Mouse (Mus musculus) hindbrain, embryonic 11.5 days (tissue): ENCODE measurements around the gene Grin2c. TPM values are rescaled to one million over a fixed set of nuclear protein-coding genes. Genes with fewer than 3 reads are reported as not detected.

Source experiments
- ATAC-seq: fragments of 200-750 bp; cut with Nextera tagmentation; 2 replicates; pipeline ENCODE4 v1.8.0; 2017; ENCODE audit warnings: mild to moderate bottlenecking, moderate TSS enrichment, moderate library complexity; ENCODE audit not compliant: low FRiP score
- DNase-seq: peaks from one replicate; pipeline ENCODE4 v3.0.0-alpha.2; 2015; ENCODE audit warnings: low spot score
- H3K27ac ChIP-seq: fragments of 300-500 bp; sonication (generic); 2 replicates; pipeline ENCODE4 v1.5.1; 2014; ENCODE audit warnings: mild to moderate bottlenecking, low read depth, low read length
- H3K27me3 ChIP-seq: fragments of 300-500 bp; sonication (generic); 2 replicates; pipeline ENCODE4 v1.6.1; 2014; ENCODE audit warnings: mild to moderate bottlenecking, low read length, moderate library complexity, mixed read lengths; ENCODE audit not compliant: control insufficient read depth, insufficient read depth
- H3K36me3 ChIP-seq: fragments of 300-500 bp; sonication (generic); 2 replicates; pipeline ENCODE4 v1.6.1; 2014; ENCODE audit warnings: mild to moderate bottlenecking, low read length, moderate library complexity, mixed read lengths; ENCODE audit not compliant: control insufficient read depth, insufficient read depth
- H3K4me1 ChIP-seq: fragments of 300-500 bp; sonication (generic); replicated peaks from 2 replicates; pipeline ENCODE4 v1.6.1; 2014; ENCODE audit warnings: low read length, mixed read lengths; ENCODE audit not compliant: control insufficient read depth, insufficient read depth
- H3K4me2 ChIP-seq: fragments of 300-500 bp; sonication (generic); replicated peaks from 2 replicates; pipeline ENCODE4 v1.6.1; 2014; ENCODE audit warnings: mild to moderate bottlenecking, low read depth, low read length
- H3K4me3 ChIP-seq: fragments of 300-500 bp; sonication (generic); 2 replicates; pipeline ENCODE4 v1.5.1; 2014; ENCODE audit warnings: low read depth, low read length
- H3K9ac ChIP-seq: fragments of 300-500 bp; sonication (generic); 2 replicates; pipeline ENCODE4 v1.6.1; 2014; ENCODE audit warnings: low read depth, low read length
- H3K9me3 ChIP-seq: fragments of 300-500 bp; sonication (generic); 2 replicates; pipeline ENCODE4 v1.6.1; 2016; ENCODE audit warnings: low read length; ENCODE audit not compliant: control insufficient read depth
- WGBS: fragments of 180-500 bp; shearing (Covaris S2); extraction: QIAGEN DNeasy Blood & Tissue Kit; methylation state at CpG from one replicate; pipeline ENCODE4 v1.1.7; 2014; 5-methylcytosine and 5-hydroxymethylcytosine counted together
- polyA plus RNA-seq: library from polyadenylated mRNA; unstranded; fragments of >200 nt; fragmentation: Nextera tagmentation; extraction: Ambion mirVana; gene quantifications from 2 replicates; pipeline ENCODE4 v1.2.1, GENCODE M21; 2014

Grin2c gene
- polyA plus RNA-seq, 1 experiment from 2014 or later = 0.43 TPM

- no peak overlapping the region for H3K4me3 ChIP-seq
- H3K4me2 ChIP-seq = no peak overlapping the region
- no peaks in the 10 kb centered on the region for H3K36me3 ChIP-seq
- H3K4me1 ChIP-seq = no peaks in the 10 kb centered on the region
- H3K9me3 ChIP-seq = no peaks in the 10 kb centered on the region
- no peak for ATAC-seq
- no peak overlapping the region for H3K9ac ChIP-seq
- no peaks in the 10 kb centered on the region for H3K27me3 ChIP-seq
- 71% methylated on average over 18 of the region's 18 CpGs for WGBS
- H3K27ac ChIP-seq = no peak overlapping the region
- DNase-seq = no peak
These were observed 49.3 kb downstream of the Grin2c start for GRCm38 (mm10) chr11:115217439-115218410.

- DNase-seq = no peak
- no peaks in the 10 kb centered on the region; the same call in 1 of the 2 replicates for H3K4me1 ChIP-seq
- no peak overlapping the region for H3K27ac ChIP-seq
- WGBS = 44% methylated on average over 5 of the region's 5 CpGs
- H3K27me3 ChIP-seq = no peaks in the 10 kb centered on the region
- H3K9me3 ChIP-seq = no peaks in the 10 kb centered on the region
- H3K4me2 ChIP-seq = no peak overlapping the region
- H3K36me3 ChIP-seq = no peaks in the 10 kb centered on the region
- no peak overlapping the region for H3K4me3 ChIP-seq
- H3K9ac ChIP-seq = no peak overlapping the region
- ATAC-seq = no peak
These were observed 51.9 kb downstream of the Grin2c start for GRCm38 (mm10) chr11:115215123-115215522.

- H3K4me1 ChIP-seq = no peaks in the 10 kb centered on the region; the same call in 1 of the 2 replicates
These were observed 54.9 kb downstream of the Grin2c start for GRCm38 (mm10) chr11:115212116-115212515.

GRCm38 (mm10) chr11:115209958-115210357 is 57.1 kb downstream of the Grin2c start:
- no peak overlapping the region for H3K9ac ChIP-seq
- ATAC-seq = no peak
- H3K9me3 ChIP-seq = no peaks in the 10 kb centered on the region
- DNase-seq = no peak
- no peaks in the 10 kb centered on the region; the same call in 1 of the 2 replicates for H3K36me3 ChIP-seq
- H3K4me2 ChIP-seq = no peak overlapping the region
- no peaks in the 10 kb centered on the region; the same call in none of the 2 replicates for H3K4me1 ChIP-seq
- no peak overlapping the region for H3K27ac ChIP-seq
- no peak overlapping the region for H3K4me3 ChIP-seq
- 81% methylated on average over 7 of the region's 7 CpGs for WGBS
- H3K27me3 ChIP-seq = no peaks in the 10 kb centered on the region

More at GRCm38 (mm10) chr11:115212116-115212515, 54.9 kb downstream of the Grin2c start:
- Histone ChIP-seq H3K27ac (no peak overlapping the region), H3K36me3 (no peaks in the 10 kb centered on the region), H3K9ac (no peak overlapping the region), H3K9me3 (no peaks in the 10 kb centered on the region), H3K4me3 (no peak overlapping the region), H3K4me2 (no peak overlapping the region), H3K27me3 (no peaks in the 10 kb centered on the region)
- ATAC-seq (no peak), DNase-seq (no peak)
- WGBS = 46% methylated on average over 13 of the region's 13 CpGs

GRCm38 (mm10) chr11:115208776-115209732 is 58.0 kb downstream of the Grin2c start:
- no peak overlapping the region for H3K9ac ChIP-seq

GRCm38 (mm10) chr11:115208126-115208525 is 58.9 kb downstream of the Grin2c start:
- ATAC-seq (no peak), DNase-seq (no peak)
- Histone ChIP-seq H3K4me3 (no peak overlapping the region), H3K4me2 (no peak overlapping the region), H3K4me1 (no peaks in the 10 kb centered on the region; the same call in none of the 2 replicates), H3K9ac (no peak overlapping the region), H3K9me3 (no peaks in the 10 kb centered on the region), H3K27me3 (no peaks in the 10 kb centered on the region), H3K27ac (no peak overlapping the region), H3K36me3 (no peaks in the 10 kb centered on the region; the same call in 1 of the 2 replicates)
- WGBS = 77% methylated on average over 12 of the region's 12 CpGs

More at GRCm38 (mm10) chr11:115208776-115209732, 58.0 kb downstream of the Grin2c start:
- no peaks in the 10 kb centered on the region; the same call in 1 of the 2 replicates for H3K36me3 ChIP-seq
- 76% methylated on average over 25 of the region's 25 CpGs for WGBS
- no peak for ATAC-seq
- no peaks in the 10 kb centered on the region for H3K9me3 ChIP-seq
- no peak overlapping the region for H3K4me3 ChIP-seq
- no peak overlapping the region for H3K4me2 ChIP-seq
- no peak overlapping the region for H3K27ac ChIP-seq
- no peaks in the 10 kb centered on the region; the same call in none of the 2 replicates for H3K4me1 ChIP-seq
- no peak for DNase-seq
- no peaks in the 10 kb centered on the region for H3K27me3 ChIP-seq

- H3K4me1 ChIP-seq = peaks cover 6% of the 10 kb centered on the region
- no peaks in the 10 kb centered on the region for H3K9me3 ChIP-seq
- H3K4me2 ChIP-seq = no peak overlapping the region
- H3K27me3 ChIP-seq = no peaks in the 10 kb centered on the region
- WGBS = 88% methylated on average over 9 of the region's 9 CpGs
- H3K36me3 ChIP-seq = no peaks in the 10 kb centered on the region; the same call in 1 of the 2 replicates
- H3K9ac ChIP-seq = no peak overlapping the region
- DNase-seq (no peak), ATAC-seq (no peak)
- H3K27ac ChIP-seq = no peak overlapping the region
- H3K4me3 ChIP-seq = no peak overlapping the region
These were observed 64.3 kb downstream of the Grin2c start for GRCm38 (mm10) chr11:115202756-115203155.

- Histone ChIP-seq H3K9me3 (no peaks in the 10 kb centered on the region), H3K4me3 (no peak overlapping the region), H3K27me3 (no peaks in the 10 kb centered on the region), H3K36me3 (no peaks in the 10 kb centered on the region; the same call in 1 of the 2 replicates), H3K27ac (no peak overlapping the region), H3K4me1 (peaks cover 6% of the 10 kb centered on the region), H3K9ac (no peak overlapping the region), H3K4me2 (no peak overlapping the region)
- peak; percentile 61 for ATAC-seq
- 12% methylated on average over 12 of the region's 12 CpGs for WGBS
- DNase-seq = peak; percentile 88
These were observed 64.7 kb downstream of the Grin2c start for GRCm38 (mm10) chr11:115202316-115202715.
